Mouse (Mus musculus): ENCODE results near the gene Aox3.

DNA sequence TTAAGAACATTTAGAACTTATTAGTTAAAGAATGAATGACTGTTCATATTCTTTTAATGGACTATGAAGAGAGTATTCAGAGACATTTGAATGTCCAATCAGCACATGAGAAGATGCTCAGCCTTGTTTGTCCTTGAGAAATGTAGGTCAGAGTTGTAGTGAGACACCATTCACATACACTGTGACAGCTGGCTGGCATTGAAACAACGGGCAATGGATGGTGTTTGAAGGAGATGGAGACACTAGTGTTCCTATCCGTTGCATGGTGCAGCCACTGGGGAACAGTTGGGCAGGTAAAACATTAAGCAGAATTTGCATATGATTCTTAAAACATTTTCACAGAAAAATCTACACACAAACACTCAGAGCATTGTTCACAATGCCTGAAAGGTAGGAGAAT, 5.9 kb upstream of the Aox3 start:
- TF ChIP-seq CTCF (IDR thresholded peaks at IDR 0.05; ENCODE audit: low read depth, low read length), result no peak
- TF ChIP-seq POLR2AphosphoS5 (IDR thresholded peaks at IDR 0.05; ENCODE audit: insufficient replicate concordance, low read depth, low read length), result no peak
- TF ChIP-seq TAL1 (conservative IDR thresholded peaks at IDR 0.05; ENCODE audit: low read depth, low read length), result no peak

Measured in G1E (cell line).